In genomic region chr4:134186268-134186667, GRCm38 (mm10) we compare ENCODE assay signal across 9 mouse cellular contexts. TPM values are rescaled to one million over a fixed set of nuclear protein-coding genes. Genes with fewer than 3 reads are reported as not detected.
A peak's percentile ranks its signal among the peaks of the same experiment; 100 is the strongest.
DNase-seq lines count a peak whose midpoint lies in the region; ATAC-seq and TF ChIP-seq lines count a peak whose summit lies in the region.
"Had no signal": no experiment of that assay in that cellular context is flagged by ENCODE, and none has a peak within 500 bp of the region (broad histone marks: within the 10 kb centered on the region; RNA-seq: fewer than 3 reads in every experiment).

No protein-coding gene starts in this region.

- ATAC-seq in liver, embryonic 11.5 days (replicated peaks; ENCODE audit: low FRiP score): no peak

- H3K79me2 ChIP-seq in heart, adult 2 months (replicated peaks; ENCODE audit: control insufficient read depth, insufficient read depth, low read length): peaks cover 2% of the 10 kb centered on the region; the same call in 1 of the 2 replicates

- peak overlapping the region; percentile 85 for H3K27ac ChIP-seq in heart, adult 2 months
- peak overlapping the region; percentile 65 for H3K27ac ChIP-seq in liver, embryonic 11.5 days (ENCODE audit: low read depth, low read length)

- H3K9me3 ChIP-seq in erythroblast, embryonic 14.5 days (ENCODE audit: control insufficient read depth, low read length): no peaks in the 10 kb centered on the region
- H3K9me3 ChIP-seq in liver, embryonic 11.5 days (ENCODE audit: control insufficient read depth, low read length): no peaks in the 10 kb centered on the region

- peak overlapping the region; percentile 72 for H3K4me3 ChIP-seq in heart, adult 2 months
- peak overlapping the region; percentile 80 for H3K4me3 ChIP-seq in erythroblast, embryonic 14.5 days (replicated peaks)
- H3K4me3 ChIP-seq in liver, embryonic 11.5 days (ENCODE audit: low read depth, low read length): peak overlapping the region; percentile 83

- 4% methylated on average over 22 of the region's 22 CpGs for WGBS in heart, adult 2 months
- under 1% methylated on average over 22 of the region's 22 CpGs for WGBS in liver, embryonic 11.5 days

- H3K9ac ChIP-seq in heart, adult 2 months (ENCODE audit: low read depth, low read length): peak overlapping the region; percentile 95
- peak overlapping the region; percentile 88 for H3K9ac ChIP-seq in liver, embryonic 11.5 days (ENCODE audit: low read depth, low read length)

- H3K4me1 ChIP-seq in heart, adult 2 months (ENCODE audit: control insufficient read depth, insufficient read depth, low read length): peaks cover 5% of the 10 kb centered on the region
- peaks cover 39% of the 10 kb centered on the region for H3K4me1 ChIP-seq in erythroblast, embryonic 14.5 days (ENCODE audit: control insufficient read depth)
- peaks cover 17% of the 10 kb centered on the region for H3K4me1 ChIP-seq in liver, embryonic 11.5 days (replicated peaks; ENCODE audit: control insufficient read depth, insufficient read depth, low read length)

- no peaks in the 10 kb centered on the region for H3K27me3 ChIP-seq in heart, adult 2 months (ENCODE audit: control insufficient read depth, insufficient read depth, low read length)
- no peaks in the 10 kb centered on the region for H3K27me3 ChIP-seq in erythroblast, embryonic 14.5 days (ENCODE audit: control insufficient read depth)
- H3K27me3 ChIP-seq in liver, embryonic 11.5 days (replicated peaks; ENCODE audit: control insufficient read depth, insufficient read depth, low read length): no peaks in the 10 kb centered on the region

- no peak for TF ChIP-seq EP300 in heart, adult 2 months (IDR thresholded peaks at IDR 0.05; ENCODE audit: insufficient read depth, low read depth, low read length)

- no peak for DNase-seq in heart, adult 2 months
- DNase-seq in heart, adult 8-10 months (ENCODE audit: low spot score): no peak
- peak; percentile 63 for DNase-seq in 416B (ENCODE audit: low read depth)
- no peak for DNase-seq in liver, embryonic 11.5 days (ENCODE audit: low spot score)
- DNase-seq in testis, postnatal 10 days (ENCODE audit: low spot score): peak; percentile 51
- no peak for DNase-seq in right cerebral cortex, postnatal 10 days (ENCODE audit: low spot score in 2 of 2)
- DNase-seq in adrenal gland, adult 18-20 months (ENCODE audit: low spot score in 2 of 2): no peak

- TF ChIP-seq CTCF in heart, adult 2 months (IDR thresholded peaks at IDR 0.05): no peak

- intact Hi-C loops in heart, adult 2 months (cut with DNase I): loop anchor here (2.0 to 5.0 kb wide), 3 partner anchors 59 to 206 kb away; partner anchors contain the start of genes Pdik1l and Zfp593

- H3K4me2 ChIP-seq in liver, embryonic 11.5 days: peak overlapping the region; percentile 97

- H3K36me3 ChIP-seq in heart, adult 2 months (ENCODE audit: control insufficient read depth, insufficient read depth, low read length): no peaks in the 10 kb centered on the region
- peaks cover 21% of the 10 kb centered on the region for H3K36me3 ChIP-seq in erythroblast, embryonic 14.5 days (ENCODE audit: control insufficient read depth)
- H3K36me3 ChIP-seq in liver, embryonic 11.5 days (ENCODE audit: control insufficient read depth, insufficient read depth, low read length): no peaks in the 10 kb centered on the region

- no peak for TF ChIP-seq POLR2A in heart, adult 2 months (IDR thresholded peaks at IDR 0.05; ENCODE audit: insufficient read depth, low read depth, low read length)

RNA-seq across cellular contexts. Expression of gene Cep85, which starts 0.6 kb away (rescaled TPM):
- 10 to 100 TPM; 54.4 to 63.2 TPM for total RNA-seq in heart, adult 2 months (2021)
- 52.2 and 73.7 TPM in 2 replicates for polyA plus RNA-seq in heart, adult 2 months (2012; rRNA removed)
- total RNA-seq in heart, adult 8-10 months (2022): 10 to 100 TPM; 58.4 to 62.7 (median 60.5) TPM
- polyA plus RNA-seq in erythroblast, embryonic 14.5 days (2012): 2.4 and 3.6 TPM in 2 replicates
- polyA plus RNA-seq in liver, embryonic 11.5 days (2014; fragmentation: Nextera tagmentation; extraction: Ambion mirVana): 42.9 and 44.2 TPM in 2 replicates
- total RNA-seq in adrenal gland, adult 18-20 months (2021): 10 to 100 TPM; 12.9 to 15.4 TPM

RNA-seq across cellular contexts. Expression of gene Gm7534, which starts 16.5 kb away (rescaled TPM):
- total RNA-seq in heart, adult 2 months (2021): not detected
- not detected in 2 replicates for polyA plus RNA-seq in heart, adult 2 months (2012; rRNA removed)
- not detected for total RNA-seq in heart, adult 8-10 months (2022)
- polyA plus RNA-seq in erythroblast, embryonic 14.5 days (2012): not detected in 2 replicates
- not detected in 2 replicates for polyA plus RNA-seq in liver, embryonic 11.5 days (2014; fragmentation: Nextera tagmentation; extraction: Ambion mirVana)
- total RNA-seq in adrenal gland, adult 18-20 months (2021): not detected
- total RNA-seq: hematopoietic stem cell, adult 5-6 weeks had no signal

RNA-seq across cellular contexts. Expression of gene Catsper4, which starts 40.9 kb away (rescaled TPM):
- not detected for total RNA-seq in heart, adult 2 months (2021)
- not detected in 2 replicates for polyA plus RNA-seq in heart, adult 2 months (2012; rRNA removed)
- under 1 TPM in 1 of 4 experiments, not detected in 3; 0.14 TPM for total RNA-seq in heart, adult 8-10 months (2022)
- not detected in 2 replicates for polyA plus RNA-seq in erythroblast, embryonic 14.5 days (2012)
- polyA plus RNA-seq in liver, embryonic 11.5 days (2014; fragmentation: Nextera tagmentation; extraction: Ambion mirVana): not detected in 2 replicates
- not detected for total RNA-seq in adrenal gland, adult 18-20 months (2021)
- total RNA-seq: hematopoietic stem cell, adult 5-6 weeks had no signal

RNA-seq across cellular contexts. Expression of gene Cnksr1, which starts 51.9 kb away (rescaled TPM):
- total RNA-seq in heart, adult 2 months (2021): 1 to 10 TPM; 4.1 to 6.7 TPM
- 3.3 and 4.4 TPM in 2 replicates for polyA plus RNA-seq in heart, adult 2 months (2012; rRNA removed)
- total RNA-seq in heart, adult 8-10 months (2022): 1 to 10 TPM; 7.5 to 9.2 (median 8.5) TPM
- not detected in 2 replicates for polyA plus RNA-seq in erythroblast, embryonic 14.5 days (2012)
- 0.26 and 0.51 TPM in 2 replicates for polyA plus RNA-seq in liver, embryonic 11.5 days (2014; fragmentation: Nextera tagmentation; extraction: Ambion mirVana)
- under 1 TPM; 0.66 to 0.99 TPM for total RNA-seq in adrenal gland, adult 18-20 months (2021)
- total RNA-seq: hematopoietic stem cell, adult 5-6 weeks had no signal

RNA-seq across cellular contexts. Expression of gene E130218I03Rik, which starts 57.2 kb away (rescaled TPM):
- total RNA-seq in heart, adult 2 months (2021): not detected
- polyA plus RNA-seq in heart, adult 2 months (2012; rRNA removed): not detected in 2 replicates
- total RNA-seq in heart, adult 8-10 months (2022): not detected
- not detected in 2 replicates for polyA plus RNA-seq in erythroblast, embryonic 14.5 days (2012)
- 0.39 and 0.52 TPM in 2 replicates for polyA plus RNA-seq in liver, embryonic 11.5 days (2014; fragmentation: Nextera tagmentation; extraction: Ambion mirVana)
- not detected for total RNA-seq in adrenal gland, adult 18-20 months (2021)
- total RNA-seq: hematopoietic stem cell, adult 5-6 weeks had no signal

Comparison
In these comparisons a context has a peak if more than half of its experiments do, and no peak if none do; other contexts are left out.
1. DNase-seq: peak in 416B (single experiment) and testis, postnatal 10 days (single experiment); none in heart, adult 2 months (0 of 2), heart, adult 8-10 months (single experiment), liver, embryonic 11.5 days (single experiment), right cerebral cortex, postnatal 10 days (0 of 2) and adrenal gland, adult 18-20 months (0 of 2).
2. Peak in every context shown above with its lines, with median percentiles within 50 percentile points of each other: H3K4me3 ChIP-seq.